Mouse (Mus musculus) layer of hippocampus, adult 11-12 months (tissue): ENCODE data around the gene Espn.
A peak's percentile ranks its signal among the peaks of the same experiment; 100 is the strongest.

Experiments used
- DNase-seq: peaks from one replicate; pipeline ENCODE4 v3.0.0; 2022; ENCODE audit warnings: low spot score

The Espn gene

GRCm38 (mm10) chr4:152178344-152178864, 26.2 kb upstream of the Espn start:
- DNase-seq, result peak; percentile 49

GRCm38 (mm10) chr4:152177537-152178343, 25.6 kb upstream of the Espn start, which contains the start of gene Acot7:
Gene Acot7 (plus strand): TSS chr4:152178134.
- peak; percentile 92 for DNase-seq

- no peak for DNase-seq
Measured at GRCm38 (mm10) chr4:152177174-152177536, 25.0 kb upstream of the Espn start.

- no peak for DNase-seq
Measured at GRCm38 (mm10) chr4:152176638-152177037, 24.5 kb upstream of the Espn start.

GRCm38 (mm10) chr4:152173956-152174355, 21.8 kb upstream of the Espn start:
- DNase-seq, result no peak

- peak; percentile 91 for DNase-seq
Measured at GRCm38 (mm10) chr4:152173041-152173440, 20.9 kb upstream of the Espn start.

- DNase-seq, result no peak
Measured at GRCm38 (mm10) chr4:152171543-152171942, 19.4 kb upstream of the Espn start.

- DNase-seq, result no peak
Measured at GRCm38 (mm10) chr4:152170286-152170685, 18.1 kb upstream of the Espn start.

- DNase-seq, result no peak
Measured at GRCm38 (mm10) chr4:152169103-152169502, 16.9 kb upstream of the Espn start.

- no peak for DNase-seq
Measured at GRCm38 (mm10) chr4:152168052-152168451, 15.9 kb upstream of the Espn start.

GRCm38 (mm10) chr4:152165036-152165931, 13.1 kb upstream of the Espn start:
- peak; percentile 65 for DNase-seq

GRCm38 (mm10) chr4:152162748-152163147, 10.6 kb upstream of the Espn start:
- no peak for DNase-seq

- DNase-seq, result no peak
Measured at GRCm38 (mm10) chr4:152161601-152162000, 9.4 kb upstream of the Espn start.

GRCm38 (mm10) chr4:152160748-152161147, 8.6 kb upstream of the Espn start:
- no peak for DNase-seq

- no peak for DNase-seq
Measured at GRCm38 (mm10) chr4:152159285-152159678, 7.1 kb upstream of the Espn start.

GRCm38 (mm10) chr4:152158585-152159284, 6.6 kb upstream of the Espn start, which contains the start of gene Hes2:
Gene Hes2 (plus strand): TSS chr4:152158867.
- no peak for DNase-seq

GRCm38 (mm10) chr4:152157779-152158584, 5.8 kb upstream of the Espn start:
- peak; percentile 61 for DNase-seq

GRCm38 (mm10) chr4:152155019-152155418, 2.8 kb upstream of the Espn start:
- no peak for DNase-seq

- DNase-seq, result peak; percentile 86
Measured at GRCm38 (mm10) chr4:152153771-152154177, 1.6 kb upstream of the Espn start.

- no peak for DNase-seq
Measured at GRCm38 (mm10) chr4:152151451-152151965, 663 bp downstream of the Espn start.

GRCm38 (mm10) chr4:152150546-152150945, 1.6 kb downstream of the Espn start:
- DNase-seq, result no peak
